Mouse (Mus musculus): ENCODE data around the gene Hipk3.

DNA sequence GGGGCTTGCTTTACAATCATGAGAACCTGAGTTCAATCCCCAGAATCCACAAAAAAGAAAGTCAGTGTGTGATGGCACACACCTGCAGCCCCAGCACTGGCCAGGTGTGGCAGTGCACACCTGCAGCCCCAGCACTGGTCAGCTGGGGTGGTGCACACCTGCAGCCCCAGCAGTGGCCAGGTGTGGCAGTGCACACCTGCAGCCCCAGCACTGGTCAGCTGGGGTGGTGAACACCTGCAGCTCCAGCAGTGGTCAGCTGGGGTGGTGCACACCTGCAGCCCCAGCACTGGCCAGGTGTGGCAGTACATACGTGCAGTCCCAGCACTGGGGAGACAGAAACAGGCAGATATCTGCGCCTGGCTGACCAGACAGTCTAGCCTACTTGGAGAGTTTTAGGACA lies 116.3 kb downstream of the Hipk3 start:
- no peak for TF ChIP-seq GATA1 (IDR thresholded peaks at IDR 0.05; ENCODE audit: low read length)
- no peak for TF ChIP-seq TAL1 (IDR thresholded peaks at IDR 0.05; ENCODE audit: low read length)

Measured in erythroblast, embryonic 14.5 days (primary cell).